Mouse (Mus musculus) heart, embryonic 14.5 days (tissue): Measurements from ENCODE around the gene Katnal1. TPM values are rescaled to one million over a fixed set of nuclear protein-coding genes. Genes with fewer than 3 reads are reported as not detected.

Experiments
- ATAC-seq: fragments of 200-750 bp; cut with Nextera tagmentation; 2 replicates; pipeline ENCODE4 v1.8.0; 2017; ENCODE audit warnings: low read depth, moderate TSS enrichment; ENCODE audit not compliant: insufficient number of reproducible peaks, insufficient read depth, low FRiP score
- H3K27ac ChIP-seq, 2 experiments: fragments of 200-500 bp in 1 of 2; fragments of 300-500 bp in 1 of 2; sonication (generic) in 1 of 2; replicated peaks in 1 of 2; 2 replicates each; pipeline ENCODE4 v1.5.1; 2012 to 2014; ENCODE audit warnings: low read depth in 2 of 2, low read length in 2 of 2, control low read depth in 1 of 2, mild to moderate bottlenecking in 1 of 2, mixed read lengths in 1 of 2; ENCODE audit not compliant: control insufficient read depth in 1 of 2, insufficient read depth in 1 of 2
- H3K27me3 ChIP-seq: fragments of 300-500 bp; sonication (generic); 2 replicates; pipeline ENCODE4 v1.6.1; 2014; ENCODE audit warnings: mild to moderate bottlenecking, low read length, control low read depth; ENCODE audit not compliant: control insufficient read depth, insufficient read depth
- H3K36me3 ChIP-seq: fragments of 300-500 bp; sonication (generic); 2 replicates; pipeline ENCODE4 v1.6.1; 2014; ENCODE audit warnings: mild to moderate bottlenecking, control low read depth, low read length, mixed read lengths; ENCODE audit not compliant: control insufficient read depth, insufficient read depth
- H3K4me1 ChIP-seq, 2 experiments: fragments of 200-500 bp in 1 of 2; fragments of 300-500 bp in 1 of 2; sonication (generic) in 1 of 2; 2 replicates each; pipeline ENCODE4 v1.6.1; 2012 to 2014; ENCODE audit warnings: low read length in 2 of 2, control low read depth in 1 of 2, mixed read lengths in 1 of 2; ENCODE audit not compliant: control insufficient read depth in 2 of 2, insufficient read depth in 2 of 2
- H3K4me2 ChIP-seq: fragments of 300-500 bp; sonication (generic); 2 replicates; pipeline ENCODE4 v1.6.1; 2014; ENCODE audit warnings: mild to moderate bottlenecking, low read length
- H3K4me3 ChIP-seq, 2 experiments: fragments of 200-500 bp in 1 of 2; fragments of 300-500 bp in 1 of 2; sonication (generic) in 1 of 2; 2 replicates each; pipeline ENCODE4 v1.5.1; 2012 to 2014; ENCODE audit warnings: low read length in 2 of 2, mild to moderate bottlenecking in 2 of 2, control low read depth in 1 of 2, low read depth in 1 of 2, moderate library complexity in 1 of 2; ENCODE audit not compliant: control insufficient read depth in 1 of 2, insufficient read depth in 1 of 2
- H3K9ac ChIP-seq: fragments of 300-500 bp; sonication (generic); 2 replicates; pipeline ENCODE4 v1.6.1; 2014; ENCODE audit warnings: mild to moderate bottlenecking, low read length
- H3K9me3 ChIP-seq: fragments of 300-500 bp; sonication (generic); 2 replicates; pipeline ENCODE4 v1.6.1; 2016; ENCODE audit warnings: low read length, control low read depth; ENCODE audit not compliant: control insufficient read depth
- WGBS: fragments of 180-500 bp; shearing (Covaris S2); extraction: QIAGEN DNeasy Blood & Tissue Kit; methylation state at CpG from one replicate; pipeline ENCODE4 v1.1.7; 2014; 5-methylcytosine and 5-hydroxymethylcytosine counted together
- polyA plus RNA-seq: library from polyadenylated mRNA; unstranded; fragments of >200 nt; fragmentation: Nextera tagmentation; extraction: Ambion mirVana; gene quantifications from 2 replicates; pipeline ENCODE4 v1.2.1, GENCODE M21; 2014

The Katnal1 gene
- polyA plus RNA-seq, 1 experiment from 2014 or later, result 15.6 TPM

GRCm38 (mm10) chr5:148944024-148944423 is 14.9 kb upstream of the Katnal1 start:
- WGBS, result 71% methylated on average over 8 of the region's 8 CpGs
- no peak for ATAC-seq
- Histone ChIP-seq H3K36me3 (no peaks in the 10 kb centered on the region), H3K4me1 (peaks cover 0 to 2% of the 10 kb centered on the region in 2 experiments; a peak in 1 of 4 replicates), H3K4me3 (no peak overlapping the region), H3K9me3 (no peaks in the 10 kb centered on the region), H3K27me3 (no peaks in the 10 kb centered on the region), H3K4me2 (no peak overlapping the region), H3K27ac (no peak overlapping the region), H3K9ac (no peak overlapping the region)

DNA sequence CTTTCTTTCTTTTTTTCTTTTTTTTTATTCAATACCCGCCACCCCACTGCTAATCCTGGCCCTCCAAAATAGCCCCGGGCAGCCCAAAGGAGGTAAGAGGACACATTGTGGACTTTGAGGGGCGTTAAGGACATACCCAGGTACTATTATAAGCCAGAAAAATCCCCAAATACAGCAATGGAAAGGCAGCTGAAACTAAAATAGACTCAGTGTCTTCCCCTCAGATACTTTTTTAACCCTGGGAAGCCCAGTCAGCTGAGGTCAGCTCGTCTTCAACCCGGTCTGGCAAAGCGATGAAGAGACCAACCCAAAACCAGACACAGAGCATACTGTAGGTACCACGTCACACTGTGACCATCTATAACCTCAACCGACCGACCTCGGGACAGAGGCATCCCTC is 14.3 kb upstream of the Katnal1 start:
- Histone ChIP-seq H3K27me3 (no peaks in the 10 kb centered on the region), H3K9me3 (no peaks in the 10 kb centered on the region), H3K4me2 (no peak overlapping the region), H3K36me3 (no peaks in the 10 kb centered on the region), H3K9ac (no peak overlapping the region), H3K27ac (no peak overlapping the region), H3K4me1 (peaks cover 0 to 2% of the 10 kb centered on the region in 2 experiments; a peak in 1 of 4 replicates), H3K4me3 (no peak overlapping the region)
- 75% methylated on average over 10 of the region's 10 CpGs for WGBS
- ATAC-seq, result no peak

GRCm38 (mm10) chr5:148942957-148943356 is 13.8 kb upstream of the Katnal1 start:
- no peaks in the 10 kb centered on the region for H3K27me3 ChIP-seq
- no peak overlapping the region for H3K4me3 ChIP-seq
- no peaks in the 10 kb centered on the region for H3K9me3 ChIP-seq
- no peak overlapping the region for H3K27ac ChIP-seq
- peaks cover 0 to 2% of the 10 kb centered on the region in 2 experiments; a peak in 1 of 4 replicates for H3K4me1 ChIP-seq
- no peak overlapping the region for H3K4me2 ChIP-seq
- H3K36me3 ChIP-seq, result no peaks in the 10 kb centered on the region
- no peak for ATAC-seq
- H3K9ac ChIP-seq, result no peak overlapping the region
- 69% methylated on average over 11 of the region's 11 CpGs for WGBS

DNA sequence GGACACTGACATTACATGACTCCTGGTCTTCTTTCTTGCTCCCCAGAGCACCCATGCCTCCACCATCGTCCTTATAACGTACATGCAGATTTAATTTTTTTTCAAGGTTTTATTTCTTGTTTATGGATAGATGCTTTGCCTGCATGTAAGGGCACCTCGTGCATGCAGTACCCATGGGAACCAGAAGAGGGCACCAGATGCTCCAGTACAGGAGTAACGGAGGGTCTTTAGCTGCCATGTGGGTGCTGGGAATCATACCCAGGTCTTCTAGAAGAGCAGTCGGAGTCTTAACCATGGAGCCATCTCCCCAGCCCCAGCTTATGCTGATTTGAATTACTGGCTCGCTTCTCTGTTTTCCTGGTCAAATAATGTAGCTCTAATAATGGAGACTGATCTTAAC is 13.2 kb upstream of the Katnal1 start:
- no peak overlapping the region for H3K27ac ChIP-seq
- H3K36me3 ChIP-seq, result no peaks in the 10 kb centered on the region
- ATAC-seq, result no peak
- H3K4me2 ChIP-seq, result no peak overlapping the region
- H3K4me3 ChIP-seq, result no peak overlapping the region
- no peak overlapping the region for H3K9ac ChIP-seq
- 93% methylated on average over 6 of the region's 6 CpGs for WGBS
- H3K4me1 ChIP-seq, result peaks cover 0 to 2% of the 10 kb centered on the region in 2 experiments; a peak in 1 of 4 replicates
- no peaks in the 10 kb centered on the region for H3K9me3 ChIP-seq
- no peaks in the 10 kb centered on the region for H3K27me3 ChIP-seq

DNA sequence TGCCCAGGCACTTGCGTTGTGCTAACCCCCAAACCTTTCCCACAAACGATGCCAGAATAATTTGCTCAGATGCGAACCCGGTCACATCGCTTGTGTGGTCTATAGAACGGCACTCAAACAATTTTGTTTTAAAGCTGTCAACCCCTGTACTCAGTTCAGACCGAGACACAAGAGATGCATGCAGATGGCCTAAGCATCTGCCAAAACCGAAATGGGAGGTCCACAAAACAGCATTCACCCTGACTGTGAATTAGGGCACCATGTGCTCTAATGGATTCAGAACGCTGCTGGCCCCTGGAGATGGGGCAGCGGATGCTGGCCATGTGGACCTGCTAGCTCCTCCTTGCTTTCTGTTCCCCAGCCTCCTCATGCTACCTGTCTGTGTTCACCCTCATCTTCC is 12.7 kb upstream of the Katnal1 start:
- Histone ChIP-seq H3K27ac (no peak overlapping the region), H3K4me1 (peaks cover 0 to 2% of the 10 kb centered on the region in 2 experiments; a peak in 1 of 4 replicates), H3K9me3 (no peaks in the 10 kb centered on the region), H3K4me3 (no peak overlapping the region), H3K36me3 (no peaks in the 10 kb centered on the region), H3K4me2 (no peak overlapping the region), H3K27me3 (no peaks in the 10 kb centered on the region), H3K9ac (no peak overlapping the region)
- 93% methylated on average over 10 of the region's 10 CpGs for WGBS
- no peak for ATAC-seq

GRCm38 (mm10) chr5:148939948-148940382 is 10.8 kb upstream of the Katnal1 start:
- Histone ChIP-seq H3K36me3 (no peaks in the 10 kb centered on the region), H3K4me3 (no peak overlapping the region), H3K4me2 (no peak overlapping the region), H3K9ac (no peak overlapping the region), H3K27me3 (no peaks in the 10 kb centered on the region), H3K27ac (no peak overlapping the region), H3K9me3 (no peaks in the 10 kb centered on the region), H3K4me1 (peaks cover 0 to 2% of the 10 kb centered on the region in 2 experiments; a peak in 1 of 4 replicates)
- WGBS, result 72% methylated on average over 11 of the region's 11 CpGs
- no peak for ATAC-seq

GRCm38 (mm10) chr5:148936516-148936951 is 7.4 kb upstream of the Katnal1 start:
- Histone ChIP-seq H3K4me3 (no peak overlapping the region), H3K4me1 (no peaks in the 10 kb centered on the region), H3K36me3 (no peaks in the 10 kb centered on the region), H3K27ac (no peak overlapping the region), H3K9me3 (no peaks in the 10 kb centered on the region), H3K9ac (no peak overlapping the region), H3K27me3 (no peaks in the 10 kb centered on the region), H3K4me2 (no peak overlapping the region)
- WGBS, result 82% methylated on average over 3 of the region's 3 CpGs
- ATAC-seq, result no peak

- WGBS, result 79% methylated on average over 6 of the region's 6 CpGs
Measured at GRCm38 (mm10) chr5:148935871-148936270, 6.8 kb upstream of the Katnal1 start.

More at GRCm38 (mm10) chr5:148935871-148936270, 6.8 kb upstream of the Katnal1 start:
- Histone ChIP-seq H3K9me3 (no peaks in the 10 kb centered on the region), H3K36me3 (no peaks in the 10 kb centered on the region), H3K27me3 (no peaks in the 10 kb centered on the region), H3K4me1 (no peaks in the 10 kb centered on the region), H3K9ac (no peak overlapping the region), H3K4me3 (no peak overlapping the region), H3K27ac (no peak overlapping the region), H3K4me2 (no peak overlapping the region)
- no peak for ATAC-seq
